ENCODE assay signal across 8 mouse cellular contexts in genomic region chr6:89360709-89361417, GRCm38 (mm10). TPM values are rescaled to one million over a fixed set of nuclear protein-coding genes. Genes with fewer than 3 reads are reported as not detected.
DNase-seq lines count a peak whose midpoint lies in the region; ATAC-seq and TF ChIP-seq lines count a peak whose summit lies in the region.

No protein-coding gene starts in this region.

- H3K36me3 ChIP-seq in embryonic facial prominence, embryonic 13.5 days: peaks cover 15% of the 10 kb centered on the region
- peaks cover 22% of the 10 kb centered on the region for H3K36me3 ChIP-seq in limb, embryonic 10.5 days

- peak overlapping the region; percentile 63 for H3K4me3 ChIP-seq in lung, adult 2 months (replicated peaks; ENCODE audit: extremely low read depth, low read depth, low read length)
- H3K4me3 ChIP-seq in embryonic facial prominence, embryonic 13.5 days: peak overlapping the region; percentile 97
- peak overlapping the region; percentile 99 for H3K4me3 ChIP-seq in limb, embryonic 10.5 days
- H3K4me3 ChIP-seq in olfactory bulb, adult 2 months (ENCODE audit: insufficient read depth, low read depth, low read length): peak overlapping the region; percentile 90

- peak overlapping the region; percentile 98 for H3K9ac ChIP-seq in embryonic facial prominence, embryonic 13.5 days

- peak overlapping the region; percentile 97 for H3K4me2 ChIP-seq in embryonic facial prominence, embryonic 13.5 days

- no peaks in the 10 kb centered on the region for H3K9me3 ChIP-seq in embryonic facial prominence, embryonic 13.5 days
- no peaks in the 10 kb centered on the region for H3K9me3 ChIP-seq in limb, embryonic 10.5 days (replicated peaks)

- ATAC-seq in embryonic facial prominence, embryonic 13.5 days (ENCODE audit: insufficient number of reproducible peaks, insufficient read depth, low FRiP score, low TSS enrichment, low read depth): no peak

- DNase-seq in lung, adult 2 months: peak; percentile 48
- DNase-seq in lung, postnatal 10 days: no peak
- no peak for DNase-seq in limb, embryonic 10.5 days (ENCODE audit: low spot score)
- DNase-seq in cerebellum, adult 11 months: no peak
- no peak for DNase-seq in thymus, adult 18-20 months
- DNase-seq in thymus, postnatal 0 days (ENCODE audit: low spot score): no peak

- peak overlapping the region; percentile 57; the same call in 1 of the 2 replicates for H3K27ac ChIP-seq in embryonic facial prominence, embryonic 13.5 days
- peak overlapping the region; percentile 96 for H3K27ac ChIP-seq in limb, embryonic 10.5 days
- H3K27ac ChIP-seq in olfactory bulb, adult 2 months (ENCODE audit: insufficient read depth, low read depth, low read length): no peak overlapping the region

- H3K4me1 ChIP-seq in lung, adult 2 months (ENCODE audit: control insufficient read depth, insufficient read depth, low read length): peaks cover 22% of the 10 kb centered on the region
- H3K4me1 ChIP-seq in embryonic facial prominence, embryonic 13.5 days: peaks cover 45% of the 10 kb centered on the region
- H3K4me1 ChIP-seq in limb, embryonic 10.5 days: peaks cover 39% of the 10 kb centered on the region
- peaks cover 39% of the 10 kb centered on the region for H3K4me1 ChIP-seq in olfactory bulb, adult 2 months (ENCODE audit: control insufficient read depth, insufficient read depth, low read length)

- 25% methylated on average over 8 of the region's 8 CpGs for WGBS in lung, adult 2 months
- 51% methylated on average over 8 of the region's 8 CpGs for WGBS in embryonic facial prominence, embryonic 13.5 days
- 54% methylated on average over 8 of the region's 8 CpGs for whole genome bisulfite sequencing in limb, embryonic 10.5 days
- 59% methylated on average over 8 of the region's 8 CpGs for WGBS in olfactory bulb, adult 2 months

- H3K27me3 ChIP-seq in embryonic facial prominence, embryonic 13.5 days: peaks cover 11% of the 10 kb centered on the region
- peaks cover 15% of the 10 kb centered on the region for H3K27me3 ChIP-seq in limb, embryonic 10.5 days (ENCODE audit: low read depth, poor library complexity, severe bottlenecking)

- 0 out of 2 replicates have a peak, but pooled peaks have one; percentile 1 for TF ChIP-seq POLR2A in lung, adult 2 months (IDR thresholded peaks at IDR 0.05; ENCODE audit: borderline replicate concordance, extremely low read depth, low read depth, low read length)
- no peak for TF ChIP-seq POLR2A in olfactory bulb, adult 2 months (IDR thresholded peaks at IDR 0.05; ENCODE audit: insufficient read depth, low read depth, low read length)

- TF ChIP-seq CTCF in lung, adult 2 months (IDR thresholded peaks at IDR 0.05; ENCODE audit: insufficient read depth, low read length): 0 out of 2 replicates have a peak, but pooled peaks have one; percentile 0
- no peak for TF ChIP-seq CTCF in olfactory bulb, adult 2 months (IDR thresholded peaks at IDR 0.05; ENCODE audit: insufficient read depth, low read depth, low read length)

RNA-seq across cellular contexts. Expression of gene Plxna1, which starts 1.6 kb away (rescaled TPM):
- polyA plus RNA-seq in lung, adult 2 months (2012; rRNA removed): 153 and 189 TPM in 2 replicates
- 27.0 and 31.8 TPM in 2 replicates for polyA plus RNA-seq in embryonic facial prominence, embryonic 13.5 days (2015; fragmentation: Nextera tagmentation; extraction: Ambion mirVana)
- 28.6 and 29.5 TPM in 2 replicates for polyA plus RNA-seq in limb, embryonic 10.5 days (2016; fragmentation: Nextera tagmentation; extraction: Ambion mirVana)
- not detected in 2 replicates for polyA plus RNA-seq in olfactory bulb, adult 2 months (2012; ENCODE audit: insufficient read depth, insufficient read length, low replicate concordance, missing spikeins)
- polyA plus RNA-seq in thymus, postnatal 0 days (2015; fragmentation: Nextera tagmentation; extraction: Ambion mirVana): 9.8 and 11.1 TPM in 2 replicates
